Mouse (Mus musculus) liver, embryonic 11.5 days (tissue): ENCODE data around the gene Rnf123. TPM values are rescaled to one million over a fixed set of nuclear protein-coding genes. Genes with fewer than 3 reads are reported as not detected.
"Not testable (repeated sequence)": the region's sequence is repeated elsewhere in the genome, so short reads cannot be mapped to it uniquely, and the experiment has no call there.

Experiments
- ATAC-seq: fragments of 200-750 bp; cut with Nextera tagmentation; replicated peaks from 2 replicates; pipeline ENCODE4 v1.8.0; 2017; ENCODE audit warnings: moderate number of reproducible peaks, mild to moderate bottlenecking, moderate TSS enrichment, moderate library complexity; ENCODE audit not compliant: low FRiP score
- DNase-seq: peaks from one replicate; pipeline ENCODE4 v3.0.0-alpha.2; 2017; ENCODE audit warnings: low spot score
- H3K27ac ChIP-seq: fragments of 300-500 bp; sonication (generic); 2 replicates; pipeline ENCODE4 v1.5.1; 2014; ENCODE audit warnings: mild to moderate bottlenecking, low read depth, low read length, control low read depth
- H3K27me3 ChIP-seq: fragments of 300-500 bp; sonication (generic); replicated peaks from 2 replicates; pipeline ENCODE4 v1.6.1; 2014; ENCODE audit warnings: low read length, mixed read lengths; ENCODE audit not compliant: control insufficient read depth, insufficient read depth
- H3K36me3 ChIP-seq: fragments of 300-500 bp; sonication (generic); 2 replicates; pipeline ENCODE4 v1.6.1; 2014; ENCODE audit warnings: mild to moderate bottlenecking, low read length, moderate library complexity, mixed read lengths; ENCODE audit not compliant: control insufficient read depth, insufficient read depth
- H3K4me1 ChIP-seq: fragments of 300-500 bp; sonication (generic); replicated peaks from 2 replicates; pipeline ENCODE4 v1.6.1; 2014; ENCODE audit warnings: low read length, mixed read lengths; ENCODE audit not compliant: control insufficient read depth, insufficient read depth
- H3K4me2 ChIP-seq: fragments of 300-500 bp; sonication (generic); 2 replicates; pipeline ENCODE4 v1.6.1; 2014; ENCODE audit warnings: mild to moderate bottlenecking, control low read depth, moderate library complexity
- H3K4me3 ChIP-seq: fragments of 300-500 bp; sonication (generic); 2 replicates; pipeline ENCODE4 v1.5.1; 2014; ENCODE audit warnings: low read depth, low read length, control low read depth
- H3K9ac ChIP-seq: fragments of 300-500 bp; sonication (generic); 2 replicates; pipeline ENCODE4 v1.6.1; 2014; ENCODE audit warnings: low read depth, low read length, control low read depth
- H3K9me3 ChIP-seq: fragments of 300-500 bp; sonication (generic); 2 replicates; pipeline ENCODE4 v1.6.1; 2016; ENCODE audit warnings: low read length, inconsistent platforms, mixed read lengths; ENCODE audit not compliant: control insufficient read depth
- WGBS: fragments of 180-500 bp; shearing (Covaris S2); extraction: QIAGEN DNeasy Blood & Tissue Kit; methylation state at CpG from one replicate; pipeline ENCODE4 v1.1.7; 2014; 5-methylcytosine and 5-hydroxymethylcytosine counted together
- polyA plus RNA-seq: library from polyadenylated mRNA; unstranded; fragments of >200 nt; fragmentation: Nextera tagmentation; extraction: Ambion mirVana; gene quantifications from 2 replicates; pipeline ENCODE4 v1.2.1, GENCODE M21; 2014

Gene Rnf123
- polyA plus RNA-seq, 1 experiment from 2014 or later: 59.1 TPM

GRCm38 (mm10) chr9:108020741-108021140 lies 62.4 kb downstream of the Rnf123 start:
- DNase-seq: no peak
- 93% methylated on average over 1 of the region's 1 CpGs for WGBS
- no peak for ATAC-seq
- Histone ChIP-seq H3K4me1 (no peaks in the 10 kb centered on the region), H3K4me2 (no peak overlapping the region), H3K4me3 (no peak overlapping the region), H3K27ac (no peak overlapping the region), H3K27me3 (no peaks in the 10 kb centered on the region), H3K36me3 (peaks cover 11% of the 10 kb centered on the region), H3K9ac (no peak overlapping the region), H3K9me3 (no peaks in the 10 kb centered on the region)

- H3K36me3 ChIP-seq: peaks cover 12% of the 10 kb centered on the region
- DNase-seq (no peak), ATAC-seq (no peak)
- 89% methylated on average over 3 of the region's 3 CpGs for WGBS
- H3K27ac ChIP-seq: no peak overlapping the region
- H3K27me3 ChIP-seq: no peaks in the 10 kb centered on the region
- no peak overlapping the region for H3K4me2 ChIP-seq
- H3K9me3 ChIP-seq: no peaks in the 10 kb centered on the region
- H3K4me3 ChIP-seq: no peak overlapping the region
- no peaks in the 10 kb centered on the region for H3K4me1 ChIP-seq
- H3K9ac ChIP-seq: no peak overlapping the region
These were observed 66.0 kb downstream of the Rnf123 start for GRCm38 (mm10) chr9:108017127-108017526.

- not testable (repeated sequence) for H3K4me2 ChIP-seq, ATAC-seq, H3K4me3 ChIP-seq, H3K9ac ChIP-seq, DNase-seq, H3K27ac ChIP-seq, H3K4me1 ChIP-seq, H3K9me3 ChIP-seq, H3K27me3 ChIP-seq
- 95% methylated on average over 2 of the region's 2 CpGs for WGBS
- peaks cover 13% of the 10 kb centered on the region for H3K36me3 ChIP-seq
These were observed 69.6 kb downstream of the Rnf123 start for GRCm38 (mm10) chr9:108013577-108013976.

GRCm38 (mm10) chr9:108010385-108010784 lies 72.8 kb downstream of the Rnf123 start:
- H3K27ac ChIP-seq: no peak overlapping the region
- H3K27me3 ChIP-seq: no peaks in the 10 kb centered on the region
- no peak overlapping the region for H3K9ac ChIP-seq
- H3K4me1 ChIP-seq: peaks cover 2% of the 10 kb centered on the region; the same call in 1 of the 2 replicates
- no peak for ATAC-seq
- H3K4me3 ChIP-seq: no peak overlapping the region
- H3K36me3 ChIP-seq: peaks cover 10% of the 10 kb centered on the region
- H3K9me3 ChIP-seq: no peaks in the 10 kb centered on the region
- no peak for DNase-seq
- no peak overlapping the region for H3K4me2 ChIP-seq

- H3K4me1 ChIP-seq: peaks cover 22% of the 10 kb centered on the region
- no peak for ATAC-seq
- DNase-seq: no peak
- 86% methylated on average over 5 of the region's 5 CpGs for WGBS
- H3K9me3 ChIP-seq: no peaks in the 10 kb centered on the region
- no peak overlapping the region for H3K27ac ChIP-seq
- H3K36me3 ChIP-seq: peaks cover 14% of the 10 kb centered on the region
- H3K4me3 ChIP-seq: no peak overlapping the region
- H3K4me2 ChIP-seq: no peak overlapping the region
- no peaks in the 10 kb centered on the region for H3K27me3 ChIP-seq
- no peak overlapping the region for H3K9ac ChIP-seq
These were observed 75.1 kb downstream of the Rnf123 start for GRCm38 (mm10) chr9:108008041-108008440.

- Histone ChIP-seq H3K4me1 (peaks cover 29% of the 10 kb centered on the region), H3K9me3 (no peaks in the 10 kb centered on the region), H3K27me3 (no peaks in the 10 kb centered on the region), H3K4me3 (peak overlapping the region; percentile 99), H3K36me3 (peaks cover 4% of the 10 kb centered on the region; the same call in 1 of the 2 replicates), H3K4me2 (peak overlapping the region; percentile 97), H3K9ac (peak overlapping the region; percentile 98), H3K27ac (peak overlapping the region; percentile 93)
- no peak for ATAC-seq
- WGBS: 29% methylated on average over 8 of the region's 8 CpGs
- DNase-seq: no peak
These were observed 79.6 kb downstream of the Rnf123 start for GRCm38 (mm10) chr9:108003531-108003890.

- under 1% methylated on average over 50 of the region's 50 CpGs for WGBS
- H3K4me1 ChIP-seq: peaks cover 29% of the 10 kb centered on the region
- H3K9ac ChIP-seq: peak overlapping the region; percentile 98
- peak overlapping the region; percentile 97 for H3K4me2 ChIP-seq
- no peaks in the 10 kb centered on the region for H3K27me3 ChIP-seq
- peak overlapping the region; percentile 99 for H3K4me3 ChIP-seq
- H3K9me3 ChIP-seq: no peaks in the 10 kb centered on the region
- DNase-seq (peak; percentile 43), ATAC-seq (peak; percentile 50)
- H3K36me3 ChIP-seq: peaks cover 4% of the 10 kb centered on the region; the same call in 1 of the 2 replicates
- H3K27ac ChIP-seq: peak overlapping the region; percentile 93
These were observed 80.2 kb downstream of the Rnf123 start for GRCm38 (mm10) chr9:108002778-108003530.

- Histone ChIP-seq H3K9me3 (no peaks in the 10 kb centered on the region), H3K9ac (peak within 1 kb of the TSS; percentile 98), H3K4me2 (peak within 1 kb of the TSS; percentile 97), H3K27ac (peak within 1 kb of the TSS; percentile 93), H3K4me1 (peaks cover 29% of the 10 kb centered on the region), H3K36me3 (peaks cover 4% of the 10 kb centered on the region; the same call in 1 of the 2 replicates), H3K27me3 (no peaks in the 10 kb centered on the region), H3K4me3 (peak within 1 kb of the TSS; percentile 99)
- ATAC-seq (peak; percentile 99), DNase-seq (peak; percentile 97)
- WGBS: under 1% methylated on average over 51 of the region's 51 CpGs
These were observed 81.0 kb downstream of the Rnf123 start, which contains the start of gene Ip6k1 for GRCm38 (mm10) chr9:108001922-108002770. TSS of gene Ip6k1 (plus strand) at chr9:108002501.
